Mouse (Mus musculus): ENCODE measurements at regions not wholly inside any gene's neighbourhood (a gene's known extent, or its start where the extent isn't known, plus 50 kb on each side); places are given as distances from the start of the nearest gene placed in this dataset.

DNA sequence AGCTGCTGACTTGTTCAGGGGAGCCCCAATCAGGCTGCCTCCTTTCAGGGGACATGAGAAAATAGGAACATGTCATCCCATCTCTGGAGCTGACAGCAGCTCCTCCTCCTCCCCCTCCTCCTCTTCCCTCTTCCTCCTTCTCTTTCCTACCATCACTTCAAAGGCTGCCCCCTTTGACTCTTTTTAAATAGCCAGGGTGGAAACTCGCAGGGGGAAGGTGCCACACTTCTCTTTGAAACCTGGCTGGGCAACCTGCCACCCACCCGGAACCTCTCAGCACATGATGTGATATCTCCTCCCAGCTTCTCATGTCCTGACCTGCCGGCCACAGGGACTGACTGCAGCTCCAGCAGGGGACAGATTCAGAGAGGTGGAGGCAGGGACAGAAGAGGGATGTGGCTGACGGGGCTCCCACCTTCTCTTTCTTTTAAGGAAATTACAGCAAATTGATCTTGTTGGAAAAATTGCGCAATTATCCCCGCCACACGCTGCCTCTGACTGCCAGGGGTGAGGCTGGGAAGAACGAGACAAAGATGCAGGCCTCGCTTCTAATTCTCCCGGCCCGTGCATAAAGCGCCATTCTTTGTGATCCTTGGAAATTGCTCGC, 399.6 kb upstream of the Kazn start:
- Histone ChIP-seq H3K27me3 (ENCODE audit: insufficient read depth, low read length) (no peaks in the 10 kb centered on the region), H3K9ac (replicated peaks; ENCODE audit: low read length) (no peak overlapping the region), H3K36me3 (ENCODE audit: insufficient read depth, low read length) (no peaks in the 10 kb centered on the region), H3K4me2 (replicated peaks; ENCODE audit: low read depth, low read length) (no peak overlapping the region), H3K4me3 (ENCODE audit: low read length) (no peak overlapping the region), H3K9me3 (ENCODE audit: low read length) (no peaks in the 10 kb centered on the region), H3K4me1 (ENCODE audit: insufficient read depth, low read length) (no peaks in the 10 kb centered on the region), H3K27ac (ENCODE audit: low read length) (no peak overlapping the region)
- WGBS = 37% methylated on average over 13 of the region's 13 CpGs
- no peak for ATAC-seq (ENCODE audit: low FRiP score, low TSS enrichment)

DNA sequence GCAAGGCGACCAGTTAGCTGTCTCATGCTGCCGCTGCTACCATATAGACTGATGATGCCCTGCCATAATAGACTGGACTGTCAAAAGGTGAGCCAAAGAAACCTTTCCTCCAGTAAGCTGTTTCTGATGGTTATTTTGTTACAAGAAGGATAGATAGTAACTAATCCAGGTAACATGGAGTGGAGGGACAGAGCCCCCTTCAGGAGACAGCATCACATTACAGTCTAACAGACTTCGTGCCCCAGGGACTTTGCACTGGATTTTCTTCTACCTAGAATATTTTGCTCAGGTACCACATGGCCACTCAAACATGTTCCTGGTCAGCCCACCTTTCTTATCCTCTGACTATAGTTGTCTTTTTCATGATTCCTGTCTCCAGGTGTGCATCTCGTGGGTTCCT, 398.9 kb upstream of the Kazn start:
- no peaks in the 10 kb centered on the region for H3K9me3 ChIP-seq (ENCODE audit: low read length)
- no peaks in the 10 kb centered on the region for H3K27me3 ChIP-seq (ENCODE audit: insufficient read depth, low read length)
- WGBS = 84% methylated on average over 4 of the region's 4 CpGs
- H3K9ac ChIP-seq (replicated peaks; ENCODE audit: low read length) = no peak overlapping the region
- H3K4me1 ChIP-seq (ENCODE audit: insufficient read depth, low read length) = no peaks in the 10 kb centered on the region
- no peak overlapping the region for H3K27ac ChIP-seq (ENCODE audit: low read length)
- no peak overlapping the region for H3K4me2 ChIP-seq (replicated peaks; ENCODE audit: low read depth, low read length)
- H3K36me3 ChIP-seq (ENCODE audit: insufficient read depth, low read length) = no peaks in the 10 kb centered on the region
- no peak for ATAC-seq (ENCODE audit: low FRiP score, low TSS enrichment)
- H3K4me3 ChIP-seq (ENCODE audit: low read length) = no peak overlapping the region

DNA sequence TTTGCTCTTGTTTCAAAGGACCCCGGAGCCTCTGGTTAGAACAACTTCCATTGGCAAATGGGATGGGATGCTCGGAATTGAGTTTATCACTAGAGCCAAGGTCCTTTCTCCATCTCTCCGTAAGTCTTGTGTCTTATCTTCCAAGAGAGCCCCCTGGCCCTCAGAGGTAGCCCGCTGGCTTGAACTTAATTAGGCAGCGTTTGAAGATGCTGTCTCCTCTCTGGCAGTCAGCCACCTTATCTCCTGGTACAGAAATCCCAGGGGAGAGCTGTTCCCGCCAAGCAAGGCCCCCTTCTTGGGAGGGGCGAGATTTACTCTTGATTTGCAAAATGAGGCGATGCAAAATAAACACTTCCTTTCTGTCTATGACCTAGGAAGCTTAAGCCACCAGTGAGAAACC, 395.2 kb upstream of the Kazn start:
- 69% methylated on average over 8 of the region's 8 CpGs for WGBS
- ATAC-seq (ENCODE audit: low FRiP score, low TSS enrichment) = no peak
- Histone ChIP-seq H3K9me3 (ENCODE audit: low read length) (no peaks in the 10 kb centered on the region), H3K4me3 (ENCODE audit: low read length) (no peak overlapping the region), H3K4me1 (ENCODE audit: insufficient read depth, low read length) (no peaks in the 10 kb centered on the region), H3K4me2 (replicated peaks; ENCODE audit: low read depth, low read length) (no peak overlapping the region), H3K27ac (ENCODE audit: low read length) (no peak overlapping the region), H3K9ac (replicated peaks; ENCODE audit: low read length) (no peak overlapping the region), H3K27me3 (ENCODE audit: insufficient read depth, low read length) (no peaks in the 10 kb centered on the region), H3K36me3 (ENCODE audit: insufficient read depth, low read length) (no peaks in the 10 kb centered on the region)

- H3K9ac ChIP-seq (replicated peaks; ENCODE audit: low read length) = no peak overlapping the region
- no peak for ATAC-seq (ENCODE audit: low FRiP score, low TSS enrichment)
- no peak overlapping the region for H3K4me2 ChIP-seq (replicated peaks; ENCODE audit: low read depth, low read length)
Observed at GRCm38 (mm10) chr4:142633667-142634350, 394.6 kb upstream of the Kazn start.

GRCm38 (mm10) chr4:142626503-142627194, 387.4 kb upstream of the Kazn start:
- Histone ChIP-seq H3K9ac (replicated peaks; ENCODE audit: low read length) (no peak overlapping the region), H3K27ac (ENCODE audit: low read length) (no peak overlapping the region), H3K4me2 (replicated peaks; ENCODE audit: low read depth, low read length) (no peak overlapping the region), H3K4me1 (ENCODE audit: insufficient read depth, low read length) (peaks cover 8% of the 10 kb centered on the region), H3K9me3 (ENCODE audit: low read length) (no peaks in the 10 kb centered on the region), H3K36me3 (ENCODE audit: insufficient read depth, low read length) (no peaks in the 10 kb centered on the region), H3K4me3 (ENCODE audit: low read length) (no peak overlapping the region), H3K27me3 (ENCODE audit: insufficient read depth, low read length) (no peaks in the 10 kb centered on the region)
- 0 out of 2 replicates have a peak, but pooled peaks have one; percentile 19 for ATAC-seq (ENCODE audit: low FRiP score, low TSS enrichment)
- WGBS = 60% methylated on average over 8 of the region's 8 CpGs

More at GRCm38 (mm10) chr4:142633667-142634350, 394.6 kb upstream of the Kazn start:
- Histone ChIP-seq H3K9me3 (ENCODE audit: low read length) (no peaks in the 10 kb centered on the region), H3K27ac (ENCODE audit: low read length) (no peak overlapping the region), H3K4me3 (ENCODE audit: low read length) (no peak overlapping the region), H3K4me1 (ENCODE audit: insufficient read depth, low read length) (no peaks in the 10 kb centered on the region), H3K36me3 (ENCODE audit: insufficient read depth, low read length) (no peaks in the 10 kb centered on the region), H3K27me3 (ENCODE audit: insufficient read depth, low read length) (no peaks in the 10 kb centered on the region)
- 60% methylated on average over 13 of the region's 13 CpGs for WGBS

DNA sequence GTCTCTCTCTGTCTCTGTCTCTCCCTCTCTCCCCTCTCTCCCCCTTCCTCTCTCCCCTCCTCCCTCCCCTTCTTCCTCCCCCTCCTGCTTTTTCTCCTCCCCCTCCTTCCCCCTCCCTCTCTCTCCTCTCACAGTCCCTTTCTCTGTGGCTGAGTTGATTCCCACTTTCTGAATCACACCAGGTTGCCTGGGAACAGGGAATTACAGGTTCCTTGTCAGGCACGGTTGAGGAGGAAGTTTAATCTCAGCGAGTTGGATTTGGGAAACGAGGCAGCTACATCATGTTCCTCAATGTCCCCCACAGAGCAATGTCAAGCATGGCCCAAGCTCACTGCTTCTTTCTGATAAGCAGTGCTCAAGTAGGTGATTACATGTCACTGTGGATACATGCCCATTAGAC, 386.3 kb upstream of the Kazn start:
- Histone ChIP-seq H3K27me3 (ENCODE audit: insufficient read depth, low read length) (no peaks in the 10 kb centered on the region), H3K4me2 (replicated peaks; ENCODE audit: low read depth, low read length) (no peak overlapping the region), H3K9ac (replicated peaks; ENCODE audit: low read length) (no peak overlapping the region), H3K27ac (ENCODE audit: low read length) (no peak overlapping the region), H3K4me3 (ENCODE audit: low read length) (no peak overlapping the region), H3K9me3 (ENCODE audit: low read length) (no peaks in the 10 kb centered on the region), H3K36me3 (ENCODE audit: insufficient read depth, low read length) (no peaks in the 10 kb centered on the region), H3K4me1 (ENCODE audit: insufficient read depth, low read length) (peaks cover 8% of the 10 kb centered on the region)
- no peak for ATAC-seq (ENCODE audit: low FRiP score, low TSS enrichment)
- 54% methylated on average over 3 of the region's 3 CpGs for WGBS

- WGBS = 54% methylated on average over 17 of the region's 17 CpGs
- H3K9ac ChIP-seq (replicated peaks; ENCODE audit: low read length) = no peak overlapping the region
- no peak for ATAC-seq (ENCODE audit: low FRiP score, low TSS enrichment)
Observed at GRCm38 (mm10) chr4:142622151-142622861, 383.1 kb upstream of the Kazn start.

DNA sequence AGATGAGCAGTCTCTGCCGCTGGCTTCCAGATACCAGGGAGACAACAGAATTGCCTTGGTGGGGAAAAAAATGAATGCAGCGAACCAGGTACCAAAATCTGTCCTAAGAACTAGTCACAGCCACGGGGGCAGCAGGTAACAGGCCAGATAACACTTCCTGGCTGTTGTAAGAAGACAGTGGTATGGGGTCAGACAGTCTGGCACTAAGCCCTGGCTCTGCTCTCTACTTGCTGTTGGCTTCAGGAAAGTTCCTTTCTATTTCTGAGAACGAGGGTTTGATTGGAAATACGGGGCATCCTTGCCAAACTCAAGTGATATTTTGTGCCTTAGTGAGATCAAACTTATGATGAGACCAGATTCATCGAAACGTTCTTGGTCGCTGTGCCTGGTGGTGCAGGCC, 380.2 kb upstream of the Kazn start:
- no peak overlapping the region for H3K4me2 ChIP-seq (replicated peaks; ENCODE audit: low read depth, low read length)
- WGBS = 80% methylated on average over 8 of the region's 8 CpGs
- H3K9ac ChIP-seq (replicated peaks; ENCODE audit: low read length) = no peak overlapping the region
- ATAC-seq (ENCODE audit: low FRiP score, low TSS enrichment) = no peak
- no peak overlapping the region for H3K27ac ChIP-seq (ENCODE audit: low read length)
- no peaks in the 10 kb centered on the region for H3K9me3 ChIP-seq (ENCODE audit: low read length)
- H3K4me3 ChIP-seq (ENCODE audit: low read length) = no peak overlapping the region
- H3K4me1 ChIP-seq (ENCODE audit: insufficient read depth, low read length) = peaks cover 8% of the 10 kb centered on the region
- H3K27me3 ChIP-seq (ENCODE audit: insufficient read depth, low read length) = no peaks in the 10 kb centered on the region
- no peaks in the 10 kb centered on the region for H3K36me3 ChIP-seq (ENCODE audit: insufficient read depth, low read length)

More at GRCm38 (mm10) chr4:142622151-142622861, 383.1 kb upstream of the Kazn start:
- no peaks in the 10 kb centered on the region for H3K27me3 ChIP-seq (ENCODE audit: insufficient read depth, low read length)
- no peaks in the 10 kb centered on the region for H3K36me3 ChIP-seq (ENCODE audit: insufficient read depth, low read length)
- H3K27ac ChIP-seq (ENCODE audit: low read length) = no peak overlapping the region
- no peak overlapping the region for H3K4me3 ChIP-seq (ENCODE audit: low read length)
- no peak overlapping the region for H3K4me2 ChIP-seq (replicated peaks; ENCODE audit: low read depth, low read length)
- H3K9me3 ChIP-seq (ENCODE audit: low read length) = no peaks in the 10 kb centered on the region
- H3K4me1 ChIP-seq (ENCODE audit: insufficient read depth, low read length) = peaks cover 8% of the 10 kb centered on the region

- peaks cover 8% of the 10 kb centered on the region for H3K4me1 ChIP-seq (ENCODE audit: insufficient read depth, low read length)
- 17% methylated on average over 4 of the region's 4 CpGs for WGBS
- H3K27ac ChIP-seq (ENCODE audit: low read length) = no peak overlapping the region
- no peaks in the 10 kb centered on the region for H3K27me3 ChIP-seq (ENCODE audit: insufficient read depth, low read length)
- peak; percentile 69 for ATAC-seq (ENCODE audit: low FRiP score, low TSS enrichment)
- no peaks in the 10 kb centered on the region for H3K36me3 ChIP-seq (ENCODE audit: insufficient read depth, low read length)
- no peaks in the 10 kb centered on the region for H3K9me3 ChIP-seq (ENCODE audit: low read length)
- H3K4me2 ChIP-seq (replicated peaks; ENCODE audit: low read depth, low read length) = no peak overlapping the region
- no peak overlapping the region for H3K4me3 ChIP-seq (ENCODE audit: low read length)
- no peak overlapping the region for H3K9ac ChIP-seq (replicated peaks; ENCODE audit: low read length)
Observed at GRCm38 (mm10) chr4:142618770-142619169, 379.6 kb upstream of the Kazn start.

Measured in kidney, embryonic 16.5 days (tissue).